Mouse (Mus musculus) cerebellum, adult 2 months (tissue): ENCODE data around the gene Id1.

Experiments
- CTCF ChIP-seq: fragments of 200-500 bp; IDR thresholded peaks from 2 replicates; pipeline ENCODE4 v1.5.1; 2011; ENCODE audit warnings: low read depth, mild to moderate bottlenecking, control low read depth, low read length, moderate library complexity, borderline replicate concordance; ENCODE audit not compliant: insufficient read depth
- POLR2A ChIP-seq: fragments of 200-500 bp; IDR thresholded peaks from 2 replicates; pipeline ENCODE4 v1.6.1; 2011; ENCODE audit warnings: low read length, control low read depth, borderline replicate concordance; ENCODE audit not compliant: insufficient read depth

- TF ChIP-seq POLR2A (no peak), CTCF (no peak)
These were observed 6.9 kb upstream of the Id1 start for GRCm38 (mm10) chr2:152729013-152729635.
